Mouse (Mus musculus): ENCODE results near the gene Agmo. TPM values are rescaled to one million over a fixed set of nuclear protein-coding genes. Genes with fewer than 3 reads are reported as not detected.

Agmo gene
- 0.60 and 0.89 TPM in 2 replicates for polyA plus RNA-seq (2015; fragmentation: Nextera tagmentation; extraction: Ambion mirVana)

GRCm38 (mm10) chr12:37241566-37242021 is at the start of gene Agmo:
TSS of gene Agmo (plus strand) at chr12:37241641.
- Histone ChIP-seq H3K4me2 (no peak within 1 kb of the TSS), H3K9ac (no peak within 1 kb of the TSS), H3K4me1 (0 out of 2 replicates have a peak, but pooled peaks cover 3% of the 10 kb centered on the region), H3K27ac (0 out of 2 replicates have a peak within 1 kb of the TSS, but pooled peaks have one; percentile 33), H3K4me3 (no peak within 1 kb of the TSS), H3K36me3 (no peaks in the 10 kb centered on the region), H3K9me3 (no peaks in the 10 kb centered on the region), H3K27me3 (no peaks in the 10 kb centered on the region)
- ATAC-seq (ENCODE audit: borderline replicate concordance, extremely low read depth, low FRiP score, low TSS enrichment), result no peak
- 38% methylated on average over 4 of the region's 4 CpGs for WGBS

GRCm38 (mm10) chr12:37231119-37231518 is 10.3 kb upstream of the Agmo start:
- ATAC-seq (ENCODE audit: borderline replicate concordance, extremely low read depth, low FRiP score, low TSS enrichment), result no peak
- Histone ChIP-seq H3K36me3 (no peaks in the 10 kb centered on the region), H3K4me2 (no peak overlapping the region), H3K4me1 (no peaks in the 10 kb centered on the region), H3K27me3 (no peaks in the 10 kb centered on the region), H3K9me3 (no peaks in the 10 kb centered on the region), H3K9ac (no peak overlapping the region), H3K4me3 (no peak overlapping the region), H3K27ac (no peak overlapping the region)
- 63% methylated on average over 1 of the region's 1 CpGs for WGBS

GRCm38 (mm10) chr12:37240975-37241565 is 371 bp upstream of the Agmo start:
- 0 out of 2 replicates have a peak, but pooled peaks cover 3% of the 10 kb centered on the region for H3K4me1 ChIP-seq
- H3K27me3 ChIP-seq, result no peaks in the 10 kb centered on the region
- H3K36me3 ChIP-seq, result no peaks in the 10 kb centered on the region
- WGBS, result 64% methylated on average over 5 of the region's 5 CpGs
- no peaks in the 10 kb centered on the region for H3K9me3 ChIP-seq
- ATAC-seq (ENCODE audit: borderline replicate concordance, extremely low read depth, low FRiP score, low TSS enrichment), result no peak
- H3K9ac ChIP-seq, result no peak overlapping the region
- H3K4me3 ChIP-seq, result no peak overlapping the region
- no peak overlapping the region for H3K27ac ChIP-seq
- no peak overlapping the region for H3K4me2 ChIP-seq

GRCm38 (mm10) chr12:37242484-37242883 is 1.0 kb downstream of the Agmo start:
- Histone ChIP-seq H3K9me3 (no peaks in the 10 kb centered on the region), H3K36me3 (no peaks in the 10 kb centered on the region), H3K4me2 (no peak overlapping the region), H3K4me3 (no peak overlapping the region), H3K9ac (no peak overlapping the region), H3K27me3 (no peaks in the 10 kb centered on the region), H3K4me1 (0 out of 2 replicates have a peak, but pooled peaks cover 3% of the 10 kb centered on the region), H3K27ac (no peak overlapping the region)
- WGBS, result 74% methylated on average over 3 of the region's 3 CpGs
- ATAC-seq (ENCODE audit: borderline replicate concordance, extremely low read depth, low FRiP score, low TSS enrichment), result no peak

- 81% methylated on average over 1 of the region's 1 CpGs for WGBS
- Histone ChIP-seq H3K4me3 (no peak overlapping the region), H3K27ac (no peak overlapping the region), H3K4me1 (0 out of 2 replicates have a peak, but pooled peaks cover 3% of the 10 kb centered on the region), H3K9me3 (no peaks in the 10 kb centered on the region), H3K4me2 (no peak overlapping the region), H3K9ac (no peak overlapping the region), H3K36me3 (no peaks in the 10 kb centered on the region), H3K27me3 (no peaks in the 10 kb centered on the region)
- ATAC-seq (ENCODE audit: borderline replicate concordance, extremely low read depth, low FRiP score, low TSS enrichment), result no peak
Observed at GRCm38 (mm10) chr12:37244876-37245275, 3.4 kb downstream of the Agmo start.

GRCm38 (mm10) chr12:37251688-37252087 is 10.2 kb downstream of the Agmo start:
- no peak overlapping the region for H3K4me2 ChIP-seq
- H3K9me3 ChIP-seq, result no peaks in the 10 kb centered on the region
- no peak overlapping the region for H3K9ac ChIP-seq
- no peaks in the 10 kb centered on the region for H3K27me3 ChIP-seq
- 87% methylated on average over 5 of the region's 5 CpGs for WGBS
- H3K4me1 ChIP-seq, result no peaks in the 10 kb centered on the region
- H3K36me3 ChIP-seq, result no peaks in the 10 kb centered on the region
- no peak for ATAC-seq (ENCODE audit: borderline replicate concordance, extremely low read depth, low FRiP score, low TSS enrichment)
- H3K4me3 ChIP-seq, result no peak overlapping the region
- no peak overlapping the region for H3K27ac ChIP-seq

GRCm38 (mm10) chr12:37257099-37257498 is 15.7 kb downstream of the Agmo start:
- Histone ChIP-seq H3K9me3 (no peaks in the 10 kb centered on the region), H3K4me2 (no peak overlapping the region), H3K4me1 (no peaks in the 10 kb centered on the region), H3K36me3 (no peaks in the 10 kb centered on the region), H3K27ac (no peak overlapping the region), H3K27me3 (no peaks in the 10 kb centered on the region), H3K9ac (no peak overlapping the region), H3K4me3 (no peak overlapping the region)
- peak; percentile 19; the same call in 1 of the 2 replicates for ATAC-seq (ENCODE audit: borderline replicate concordance, extremely low read depth, low FRiP score, low TSS enrichment)
- WGBS, result 51% methylated on average over 2 of the region's 2 CpGs

GRCm38 (mm10) chr12:37259771-37260528 is 18.5 kb downstream of the Agmo start:
- no peak overlapping the region for H3K27ac ChIP-seq
- H3K36me3 ChIP-seq, result no peaks in the 10 kb centered on the region
- no peaks in the 10 kb centered on the region for H3K27me3 ChIP-seq
- H3K4me3 ChIP-seq, result no peak overlapping the region
- no peak overlapping the region for H3K4me2 ChIP-seq
- no peak for ATAC-seq (ENCODE audit: borderline replicate concordance, extremely low read depth, low FRiP score, low TSS enrichment)
- no peak overlapping the region for H3K9ac ChIP-seq
- no peaks in the 10 kb centered on the region for H3K9me3 ChIP-seq
- H3K4me1 ChIP-seq, result no peaks in the 10 kb centered on the region

- no peak overlapping the region for H3K27ac ChIP-seq
- no peaks in the 10 kb centered on the region for H3K27me3 ChIP-seq
- no peaks in the 10 kb centered on the region for H3K9me3 ChIP-seq
- WGBS, result 85% methylated on average over 3 of the region's 3 CpGs
- no peak; the same call in 1 of the 2 replicates for ATAC-seq (ENCODE audit: borderline replicate concordance, extremely low read depth, low FRiP score, low TSS enrichment)
- no peaks in the 10 kb centered on the region for H3K4me1 ChIP-seq
- H3K36me3 ChIP-seq, result no peaks in the 10 kb centered on the region
- H3K4me2 ChIP-seq, result no peak overlapping the region
- H3K4me3 ChIP-seq, result no peak overlapping the region
- no peak overlapping the region for H3K9ac ChIP-seq
Observed at GRCm38 (mm10) chr12:37263685-37264084, 22.2 kb downstream of the Agmo start.

GRCm38 (mm10) chr12:37268636-37269152 is 27.3 kb downstream of the Agmo start:
- Histone ChIP-seq H3K9ac (no peak overlapping the region), H3K4me1 (no peaks in the 10 kb centered on the region), H3K36me3 (no peaks in the 10 kb centered on the region), H3K4me3 (no peak overlapping the region), H3K27me3 (no peaks in the 10 kb centered on the region), H3K4me2 (no peak overlapping the region), H3K9me3 (no peaks in the 10 kb centered on the region), H3K27ac (no peak overlapping the region)
- ATAC-seq (ENCODE audit: borderline replicate concordance, extremely low read depth, low FRiP score, low TSS enrichment), result no peak
- WGBS, result 35% methylated on average over 6 of the region's 6 CpGs

GRCm38 (mm10) chr12:37272660-37273059 is 31.2 kb downstream of the Agmo start:
- Histone ChIP-seq H3K27ac (no peak overlapping the region), H3K4me2 (no peak overlapping the region)
- no peak for ATAC-seq (ENCODE audit: borderline replicate concordance, extremely low read depth, low FRiP score, low TSS enrichment)

More at GRCm38 (mm10) chr12:37272660-37273059, 31.2 kb downstream of the Agmo start:
- no peaks in the 10 kb centered on the region for H3K4me1 ChIP-seq
- 31% methylated on average over 3 of the region's 3 CpGs for WGBS
- H3K4me3 ChIP-seq, result no peak overlapping the region
- H3K27me3 ChIP-seq, result no peaks in the 10 kb centered on the region
- no peak overlapping the region for H3K9ac ChIP-seq
- no peaks in the 10 kb centered on the region for H3K9me3 ChIP-seq
- no peaks in the 10 kb centered on the region for H3K36me3 ChIP-seq
